Mouse (Mus musculus) thymus, postnatal 10 days (tissue): ENCODE results near the gene Gm21830.
"Not testable (repeated sequence)": the region's sequence is repeated elsewhere in the genome, so short reads cannot be mapped to it uniquely, and the experiment has no call there.

Source experiments
- DNase-seq, 2 experiments: peaks; one replicate each; pipeline ENCODE4 v3.0.0; 2021; ENCODE audit warnings: low spot score in 2 of 2

Gm21830 gene

DNA sequence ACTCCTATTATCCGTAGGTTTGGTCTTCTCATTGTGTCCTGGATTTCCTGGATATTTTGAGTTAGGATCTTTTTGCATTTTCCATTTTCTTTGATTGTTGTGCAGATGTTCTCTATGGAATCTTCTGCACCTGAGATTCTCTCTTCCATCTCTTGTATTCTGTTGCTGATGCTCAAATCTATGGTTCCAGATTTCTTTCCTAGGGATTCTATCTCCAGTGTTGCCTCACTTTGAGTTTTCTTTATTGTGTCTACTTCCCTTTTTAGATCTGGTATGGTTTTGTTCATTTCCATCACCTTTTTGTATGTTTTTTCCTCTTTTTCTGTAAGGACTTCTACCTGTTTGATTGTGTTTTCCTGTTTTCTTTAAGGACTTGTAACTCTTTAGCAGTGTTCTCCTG, at the start of gene Gm21830:
TSS of gene Gm21830 (plus strand) at position 301 of the 400 bp plus-strand sequence.
- not testable (repeated sequence) for DNase-seq

DNA sequence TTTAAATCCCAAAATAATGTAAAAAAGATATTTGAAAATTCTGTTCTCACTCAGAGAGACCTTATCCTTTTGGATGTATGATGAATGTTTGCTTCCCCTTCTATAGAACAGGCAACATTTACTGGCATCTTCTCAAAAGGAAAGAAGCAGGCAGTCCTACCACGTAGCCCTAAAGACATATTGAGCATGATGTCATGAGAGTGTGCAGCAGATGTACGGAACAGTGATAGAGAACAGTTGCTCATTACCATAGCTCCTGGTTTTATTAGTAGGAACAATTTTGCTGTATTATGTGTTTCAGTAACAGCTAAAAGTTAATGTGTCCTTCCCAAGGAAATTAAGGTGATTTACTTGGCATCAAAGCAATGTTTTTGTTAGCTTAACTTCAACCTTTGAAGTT, 49.0 kb upstream of the Gm21830 start:
- DNase-seq = no peak

DNA sequence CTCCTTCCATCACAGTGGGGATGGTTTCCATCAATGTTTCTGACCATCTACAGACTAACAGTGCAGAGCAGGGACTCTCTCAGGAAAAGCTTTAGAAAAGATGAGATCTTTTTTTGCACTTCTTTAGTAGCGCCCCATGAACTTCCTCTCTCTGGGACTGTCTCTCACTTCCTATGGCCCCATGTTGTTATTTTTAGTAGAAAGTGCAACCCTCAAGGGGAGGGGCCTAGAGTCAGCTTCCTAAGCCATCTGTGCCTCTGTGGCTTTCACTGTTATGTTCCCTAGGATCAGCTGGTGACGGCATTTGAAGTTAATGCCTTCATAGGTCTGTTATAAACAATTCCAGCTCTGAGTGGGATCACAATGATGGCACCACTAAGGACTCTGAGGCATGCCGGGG, 35.0 kb upstream of the Gm21830 start:
- no peak for DNase-seq

DNA sequence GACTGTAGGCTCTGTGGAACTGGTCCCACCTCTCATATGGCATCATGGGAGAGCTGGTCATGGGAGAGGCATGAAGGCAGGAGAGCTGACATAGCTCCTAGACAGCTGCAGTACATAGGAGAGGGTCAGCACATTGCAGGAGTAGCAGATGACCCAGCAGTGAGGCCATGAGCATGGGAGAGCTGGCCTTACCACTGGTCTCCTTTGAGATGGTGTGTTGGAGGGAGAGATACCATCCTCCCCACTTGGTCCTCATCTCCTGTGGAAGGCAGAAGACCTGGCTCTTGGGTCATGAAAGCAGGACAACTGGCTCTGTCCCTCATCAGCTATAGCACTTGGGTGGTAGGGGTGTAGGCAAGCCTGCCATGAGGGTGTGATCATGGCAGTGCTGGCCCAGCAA, 7.3 kb downstream of the Gm21830 start:
- no peak for DNase-seq

DNA sequence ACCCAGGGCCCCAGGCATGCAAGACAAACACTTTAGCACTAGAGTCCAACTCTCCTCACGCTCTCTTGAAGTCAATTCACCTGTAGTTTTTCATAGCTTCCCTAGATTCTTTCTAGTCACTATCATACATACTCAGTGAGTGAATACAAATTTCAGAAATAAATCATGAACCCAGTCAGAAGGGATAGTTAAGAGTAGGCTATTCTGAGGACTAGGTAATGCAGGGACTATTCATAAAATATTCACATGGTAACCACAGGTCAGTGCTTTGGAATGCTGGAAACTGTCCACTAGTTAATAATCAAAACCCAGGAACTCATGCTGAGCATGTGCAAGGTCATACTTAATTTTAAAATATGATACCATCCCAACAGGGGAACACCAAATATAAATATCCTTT, 9.3 kb downstream of the Gm21830 start:
- no peak for DNase-seq

DNA sequence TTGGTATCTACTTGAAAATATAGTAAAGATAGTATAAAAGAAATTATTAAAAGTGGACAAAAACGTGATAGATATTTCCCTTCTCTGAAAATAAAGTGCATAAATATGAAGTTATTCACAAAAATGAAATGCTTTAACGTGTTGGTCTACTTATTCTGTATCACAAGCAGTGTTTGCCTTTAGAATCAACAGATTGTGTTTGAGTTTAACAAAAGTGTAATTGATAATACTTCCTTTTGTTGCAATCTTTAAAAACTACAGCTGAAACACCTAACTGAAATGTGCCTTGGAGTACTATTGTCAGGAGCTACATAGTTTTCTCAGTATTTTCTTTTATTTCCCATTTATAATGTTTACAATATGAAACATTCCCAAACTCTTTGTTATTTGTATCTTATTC, 19.6 kb downstream of the Gm21830 start, which contains the start of gene Gm26727:
TSS of gene Gm26727 (minus strand) at position 101 of the 400 bp plus-strand sequence.
- no peak for DNase-seq

DNA sequence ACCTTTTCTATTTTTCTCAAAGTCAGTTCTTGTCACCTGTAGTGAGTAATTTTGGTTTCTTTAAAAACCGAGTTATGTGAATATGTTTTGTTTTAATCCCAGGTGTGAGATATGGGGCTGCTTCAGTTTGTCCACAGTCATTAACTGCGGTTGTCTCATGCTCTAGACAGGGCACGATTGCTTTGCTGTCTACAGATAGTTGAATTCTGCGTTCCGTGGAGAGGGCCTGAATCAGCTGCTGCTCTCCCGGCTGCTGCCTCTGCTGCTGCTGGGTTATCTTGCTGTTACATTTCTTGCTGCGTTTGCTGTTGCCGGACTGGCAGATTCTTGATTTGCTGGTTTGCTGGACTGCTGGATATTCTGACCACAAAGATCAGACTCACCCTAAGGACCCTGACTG, 24.8 kb downstream of the Gm21830 start:
- DNase-seq = no peak

DNA sequence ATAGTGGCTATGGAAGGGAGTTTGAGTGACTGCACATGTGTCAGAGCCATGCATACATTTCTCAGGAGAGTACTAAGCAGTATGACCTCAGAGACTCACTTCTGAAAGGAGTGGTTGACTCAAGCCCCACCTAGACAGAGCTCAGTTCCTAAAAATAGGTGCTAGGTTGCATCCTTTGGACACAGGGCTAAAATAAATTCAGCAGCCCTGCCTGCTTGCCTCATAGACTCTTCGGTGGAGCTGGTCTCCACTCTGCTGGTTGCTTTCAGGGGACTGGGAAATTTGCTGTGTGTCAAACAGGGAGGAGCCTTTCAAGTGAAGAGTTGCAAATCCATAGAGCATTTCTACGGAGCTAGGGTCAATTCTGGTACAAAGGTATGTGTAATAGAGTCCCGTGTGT, 32.3 kb downstream of the Gm21830 start, which contains the start of gene Xirp2:
TSS of gene Xirp2 (plus strand) at position 223 of the 400 bp plus-strand sequence.
- no peak for DNase-seq

DNA sequence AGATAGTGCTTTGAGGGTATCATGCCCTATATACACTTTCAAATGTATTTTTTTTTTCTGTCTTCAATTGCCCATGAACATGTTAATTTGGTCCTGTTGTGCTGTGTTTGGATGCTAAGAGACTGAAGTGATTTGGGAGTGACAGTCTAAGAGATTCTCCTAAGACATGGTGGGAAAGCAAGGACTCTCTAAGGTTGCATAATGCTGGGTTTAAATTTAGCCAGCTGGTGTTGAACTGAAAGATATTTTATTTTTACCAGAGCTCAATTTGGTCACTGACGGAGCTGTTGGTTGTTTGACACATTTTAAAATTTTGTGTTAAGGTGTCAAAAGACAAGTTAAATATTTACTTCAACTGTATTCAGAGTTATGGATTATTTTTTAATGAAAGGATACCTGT, 33.2 kb downstream of the Gm21830 start:
- no peak for DNase-seq

DNA sequence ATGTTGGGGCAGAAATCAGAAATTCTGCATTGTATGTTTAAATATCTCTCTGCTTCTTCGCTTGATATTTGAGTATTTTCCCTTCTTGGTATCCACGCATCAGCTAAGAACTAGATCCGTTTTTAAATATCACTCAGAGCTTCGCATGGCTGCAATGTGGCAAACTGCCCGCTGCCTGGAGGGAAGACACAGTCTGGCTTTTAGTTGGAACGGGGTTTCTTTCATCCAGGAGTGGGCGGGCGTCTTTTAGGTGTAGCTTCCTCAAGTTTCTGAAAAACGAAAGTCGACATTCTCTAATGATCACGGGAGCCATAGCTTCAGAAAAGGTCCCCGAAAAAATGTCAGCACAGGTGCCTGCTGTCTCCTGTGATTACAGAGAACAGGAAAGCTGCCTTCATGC, 33.7 kb downstream of the Gm21830 start:
- no peak for DNase-seq

DNA sequence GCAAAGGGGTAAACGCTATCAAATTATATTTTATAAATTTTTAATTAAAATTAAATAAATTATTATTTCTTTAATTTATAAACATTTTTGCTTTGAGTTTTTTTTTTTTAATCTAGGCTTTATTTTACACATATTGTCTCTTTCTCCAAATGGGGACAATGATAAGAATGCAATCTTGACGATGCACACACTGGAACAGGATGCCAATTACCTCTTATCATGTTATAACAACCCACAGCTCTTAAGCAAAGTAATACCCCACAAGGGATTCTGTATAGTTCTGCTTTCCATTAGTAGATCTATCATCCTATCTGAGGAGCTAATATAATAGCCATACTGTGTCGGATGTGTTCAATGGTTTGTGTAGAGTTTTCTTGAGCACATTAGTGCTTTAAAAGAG, 47.3 kb downstream of the Gm21830 start:
- no peak for DNase-seq

DNA sequence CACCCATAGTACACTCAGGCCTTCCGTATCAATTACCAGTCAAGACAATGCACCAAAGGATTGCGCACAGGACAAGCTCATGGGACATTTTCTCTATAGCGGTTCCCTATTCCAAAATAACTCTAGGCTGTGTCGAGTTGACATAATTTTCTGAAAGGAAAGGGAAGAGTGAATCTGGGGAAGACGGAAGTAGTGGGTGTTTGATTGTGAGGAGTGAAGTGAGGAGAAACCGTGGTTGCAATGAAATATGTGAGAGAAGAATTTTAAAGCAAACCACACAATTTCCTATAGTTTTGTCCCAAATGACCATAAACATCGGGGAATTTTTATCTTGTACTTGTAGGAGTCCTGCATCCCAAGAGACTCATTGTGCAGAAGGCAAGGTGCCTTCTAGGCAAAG, 53.5 kb downstream of the Gm21830 start:
- no peak for DNase-seq

DNA sequence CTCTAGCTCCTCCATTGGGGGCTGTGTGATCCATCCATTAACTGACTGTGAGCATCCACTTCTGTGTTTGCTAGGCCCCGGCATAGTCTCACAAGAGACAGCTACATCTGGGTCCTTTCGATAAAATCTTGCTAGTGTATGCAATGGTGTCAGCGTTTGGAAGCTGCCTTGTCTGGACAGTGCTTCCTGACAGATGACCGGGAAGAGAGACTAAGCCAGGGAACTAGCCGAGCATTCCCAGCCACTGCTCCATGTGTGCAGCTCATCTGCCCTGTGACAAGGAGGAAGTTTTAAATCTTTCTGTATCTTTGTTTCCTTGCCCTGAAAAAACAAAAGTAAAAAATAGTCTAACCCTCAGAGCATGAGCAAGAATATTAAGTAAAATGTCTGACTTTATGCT, 56.5 kb downstream of the Gm21830 start:
- not testable (repeated sequence) for DNase-seq

DNA sequence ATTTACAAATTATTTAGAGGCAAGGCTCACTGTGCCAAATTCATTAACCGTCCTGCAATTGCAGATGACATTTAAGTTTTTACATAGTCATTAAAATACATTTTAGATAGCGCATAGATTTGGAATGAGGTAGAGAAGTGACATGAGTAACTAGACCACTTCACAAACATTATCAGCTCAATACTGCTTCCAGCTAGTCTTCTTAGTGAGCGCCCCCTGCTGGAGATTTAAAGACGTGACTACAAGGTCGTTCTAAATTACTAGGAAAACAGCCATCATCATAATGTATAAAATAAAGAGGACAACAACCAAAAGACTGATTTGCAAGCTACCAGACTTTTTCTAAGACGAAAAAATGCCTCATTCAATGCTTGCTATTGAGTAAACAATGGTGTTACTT, 64.2 kb downstream of the Gm21830 start:
- DNase-seq = peak in 1 of 2 experiments; percentile 35

DNA sequence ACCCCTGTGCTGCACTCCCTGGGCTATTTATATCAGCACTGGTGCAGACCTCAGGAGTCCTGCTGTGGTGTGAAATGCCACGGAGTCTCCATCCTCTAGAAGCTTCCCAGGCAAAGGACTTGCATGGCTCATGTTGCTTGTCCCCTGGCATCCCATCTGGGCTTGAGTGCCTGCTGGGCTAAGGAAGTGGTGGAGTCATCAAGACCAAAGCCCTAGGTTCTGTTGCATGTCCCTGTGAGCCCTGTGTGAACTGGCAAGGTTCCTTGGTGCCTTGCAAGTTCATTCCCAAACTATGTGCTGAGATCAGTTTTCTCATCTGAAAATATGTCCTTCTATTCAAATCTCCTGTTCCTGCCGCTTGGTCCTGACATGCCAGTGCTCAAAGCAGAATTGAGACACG, 67.5 kb downstream of the Gm21830 start:
- DNase-seq = no peak
